Mouse (Mus musculus): ENCODE data around the gene Ranbp2.
"Not testable (repeated sequence)": the region's sequence is repeated elsewhere in the genome, so short reads cannot be mapped to it uniquely, and the experiment has no call there.

Ranbp2 gene

DNA sequence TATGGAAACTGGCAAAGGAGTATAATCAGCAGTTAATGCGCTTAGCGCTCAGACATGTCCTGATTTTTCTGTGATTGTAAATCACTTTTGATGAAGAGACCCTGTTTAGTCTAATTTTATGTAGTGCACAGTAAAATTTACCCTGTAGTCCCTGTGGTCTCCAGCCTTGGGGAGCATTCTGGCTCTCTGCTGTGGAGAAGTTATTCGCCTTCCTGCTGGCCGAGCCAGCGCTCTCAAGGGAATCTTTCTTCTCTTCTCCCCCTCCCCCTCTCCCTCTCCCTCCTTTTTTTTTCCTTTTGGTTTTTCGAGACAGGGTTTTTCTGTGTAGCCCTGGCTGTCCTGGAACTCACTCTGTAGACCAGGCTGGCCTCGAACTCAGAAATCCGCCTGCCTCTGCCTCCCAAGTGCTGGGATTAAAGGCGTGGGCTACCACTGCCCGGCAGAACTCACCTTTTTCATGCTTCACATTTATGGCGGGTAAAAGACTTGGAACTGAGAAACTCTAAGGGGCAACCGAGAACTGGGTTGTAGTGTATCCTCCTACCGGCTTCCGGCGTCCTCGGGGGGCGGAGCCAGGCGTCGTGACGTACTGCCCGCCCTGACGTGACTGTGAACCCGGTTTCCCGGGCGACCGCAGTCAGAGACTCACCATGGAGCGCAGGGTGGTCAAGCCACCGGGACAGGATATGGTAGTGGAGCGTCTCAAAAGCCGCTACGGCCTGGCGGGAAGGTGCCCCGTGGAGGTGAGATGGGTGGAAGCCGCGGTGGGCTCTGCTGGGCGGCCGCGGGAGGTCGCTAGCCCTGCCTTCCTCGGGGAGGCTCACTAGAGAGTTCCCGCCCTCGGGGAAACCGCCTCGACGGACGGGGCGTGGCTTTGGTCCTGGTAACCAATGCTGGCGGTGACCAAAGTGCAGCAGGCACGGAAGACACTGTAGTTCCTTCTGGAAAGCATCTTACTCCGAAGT is 50.9 kb downstream of the Ranbp2 start, which contains the start of gene Ccdc138:
TSS of gene Ccdc138 (plus strand) at position 629 of the 965 bp plus-strand sequence.
- peak; percentile 96 for DNase-seq (ENCODE audit: low spot score)

GRCm38 (mm10) chr10:58498516-58498915 is 51.8 kb downstream of the Ranbp2 start:
- DNase-seq (ENCODE audit: low spot score): no peak

DNA sequence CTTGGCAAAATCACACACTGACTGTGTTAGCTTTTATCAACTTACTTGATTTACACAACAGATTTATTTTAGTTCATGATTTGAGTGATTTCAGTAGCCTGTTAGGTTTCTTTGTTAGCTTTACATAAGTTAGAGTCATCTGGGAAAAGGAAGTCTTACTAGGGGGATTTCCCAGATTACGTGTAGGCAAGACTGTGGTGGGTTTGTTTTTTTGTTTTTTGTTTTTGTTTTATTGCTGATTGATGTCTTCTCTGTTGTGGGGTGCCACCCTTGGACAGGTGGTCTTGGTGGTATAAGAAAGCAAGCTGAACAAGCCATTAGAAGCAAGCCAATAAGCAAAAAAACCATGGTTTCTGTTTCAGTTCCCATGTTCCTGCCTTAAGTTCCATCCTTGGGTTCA is 82.6 kb downstream of the Ranbp2 start:
- no peak for DNase-seq (ENCODE audit: low spot score)

DNA sequence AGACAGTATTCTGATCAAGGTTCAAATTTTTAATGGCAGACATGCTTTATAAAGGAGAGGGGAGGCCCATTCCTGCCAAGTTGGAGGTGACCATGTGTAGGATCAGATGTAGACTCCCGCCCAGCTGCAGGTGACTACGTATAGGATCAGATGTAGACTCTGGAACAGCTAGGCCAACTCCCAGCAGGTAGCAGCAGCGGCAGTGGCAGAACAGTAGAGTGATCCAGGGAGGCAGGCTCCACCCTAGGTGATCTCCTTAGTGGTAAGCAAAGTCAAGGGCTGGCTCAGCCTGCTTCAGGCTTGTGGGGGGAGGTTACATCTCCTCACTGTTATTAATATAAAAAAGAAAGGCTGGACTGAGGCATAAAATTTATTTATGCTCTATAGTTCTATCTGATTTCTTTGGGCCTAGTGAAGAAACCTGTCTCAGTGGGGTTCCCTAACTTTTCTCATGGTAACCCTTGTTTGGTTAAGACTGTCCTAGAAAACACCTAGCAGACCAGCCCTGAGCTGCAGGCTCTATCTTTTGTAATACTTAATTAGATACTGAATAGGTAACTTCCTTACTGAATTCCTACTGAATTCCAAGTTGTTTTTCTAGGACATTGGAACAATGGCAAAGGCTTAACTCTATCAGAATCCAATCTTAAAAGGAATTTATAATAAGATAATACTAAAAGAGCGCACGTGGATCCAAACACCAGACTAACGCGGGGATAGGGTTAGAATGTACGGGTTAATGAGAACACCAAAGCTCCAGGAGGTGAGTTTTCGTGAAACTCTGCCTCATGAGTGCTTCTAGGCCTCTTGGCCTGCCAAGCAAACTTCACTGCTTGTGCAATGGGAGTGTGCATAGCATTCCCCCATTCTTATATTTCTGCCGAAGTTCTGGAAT is 84.4 kb downstream of the Ranbp2 start:
- no peak for DNase-seq (ENCODE audit: low spot score)

GRCm38 (mm10) chr10:58532177-58532576 is 85.5 kb downstream of the Ranbp2 start:
- DNase-seq (ENCODE audit: low spot score): no peak

DNA sequence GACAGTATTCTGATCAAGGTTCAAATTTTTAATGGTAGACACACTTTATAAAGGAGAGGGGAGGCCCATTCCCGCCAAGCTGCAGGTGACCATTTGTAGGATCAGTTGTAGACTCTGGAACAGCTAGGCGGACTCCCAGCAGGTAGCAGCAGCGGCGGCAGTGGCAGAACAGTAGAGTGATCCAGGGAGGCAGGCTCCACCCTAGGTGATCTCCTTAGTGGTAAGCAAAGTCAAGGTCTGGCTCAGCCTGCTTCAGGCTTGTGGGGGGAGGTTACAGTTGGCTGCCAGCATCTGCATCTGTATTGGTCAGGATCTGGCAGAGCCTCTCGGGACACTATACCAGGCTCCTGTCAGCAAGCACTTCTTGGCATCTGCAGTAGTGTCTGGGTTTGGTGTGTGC is 89.6 kb downstream of the Ranbp2 start:
- not testable (repeated sequence) for DNase-seq (ENCODE audit: low spot score)

DNA sequence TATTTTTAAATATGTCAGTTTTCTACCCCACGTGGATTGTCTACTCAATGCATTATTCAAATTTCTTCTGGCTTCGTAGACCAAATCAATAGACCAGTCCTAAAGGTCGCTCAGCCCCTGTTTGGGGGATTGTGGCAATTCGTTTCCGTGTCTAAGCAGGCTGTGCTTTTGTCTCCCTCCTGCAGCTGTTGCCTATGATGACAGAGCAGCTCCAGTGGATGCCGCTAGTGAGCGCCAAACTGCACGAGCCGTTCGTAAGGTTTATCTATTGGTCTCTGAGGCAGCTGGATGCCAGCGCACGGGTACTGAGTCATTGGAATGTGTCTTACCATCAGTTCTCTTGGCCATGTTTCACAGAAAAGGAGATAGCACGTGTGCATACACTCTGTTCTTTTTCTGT is 93.9 kb downstream of the Ranbp2 start:
- no peak for DNase-seq (ENCODE audit: low spot score)

Data from testis, postnatal 10 days (tissue).